Mouse (Mus musculus): ENCODE results near the gene Gm45713.
A peak's percentile ranks its signal among the peaks of the same experiment; 100 is the strongest.
"Not testable (repeated sequence)": the region's sequence is repeated elsewhere in the genome, so short reads cannot be mapped to it uniquely, and the experiment has no call there.

Gene Gm45713

DNA sequence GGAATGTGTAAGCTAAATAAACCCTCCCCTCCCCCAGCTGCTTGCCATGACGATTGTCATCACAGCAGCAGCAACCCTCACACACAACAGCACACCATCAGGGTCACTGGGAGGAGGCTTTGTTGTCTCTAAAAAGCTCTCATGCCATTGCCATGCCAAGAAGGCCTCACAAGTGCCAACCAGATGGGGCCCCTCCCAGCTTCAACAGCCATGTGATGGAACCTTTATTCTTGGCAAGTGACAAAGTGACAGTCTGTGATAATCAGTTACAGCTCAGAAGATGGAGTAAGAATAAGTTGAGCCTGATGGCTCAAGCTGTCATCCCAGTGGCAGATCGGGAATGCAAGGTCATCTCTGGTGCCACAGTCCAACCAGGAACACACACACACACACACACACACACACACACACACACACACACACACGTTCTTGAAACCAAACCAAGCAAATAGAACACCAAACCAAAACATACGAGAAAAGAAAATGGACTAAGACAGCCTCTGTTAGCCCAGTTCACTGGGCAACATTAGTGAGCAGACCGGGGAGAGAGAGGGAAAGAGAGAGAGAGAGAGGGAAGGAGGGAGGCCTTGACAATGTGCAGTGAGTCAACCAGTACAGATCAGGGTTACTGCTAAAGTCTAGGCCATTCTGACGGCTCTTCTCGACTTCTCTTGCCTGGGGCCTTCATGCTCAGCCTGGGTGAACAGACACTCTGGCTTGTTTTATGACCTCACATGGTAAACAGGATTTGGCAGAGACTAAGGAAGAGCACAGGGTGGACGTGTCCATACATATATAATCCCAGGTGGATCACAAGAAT is 4.1 kb upstream of the Gm45713 start:
- DNase-seq = no peak

DNA sequence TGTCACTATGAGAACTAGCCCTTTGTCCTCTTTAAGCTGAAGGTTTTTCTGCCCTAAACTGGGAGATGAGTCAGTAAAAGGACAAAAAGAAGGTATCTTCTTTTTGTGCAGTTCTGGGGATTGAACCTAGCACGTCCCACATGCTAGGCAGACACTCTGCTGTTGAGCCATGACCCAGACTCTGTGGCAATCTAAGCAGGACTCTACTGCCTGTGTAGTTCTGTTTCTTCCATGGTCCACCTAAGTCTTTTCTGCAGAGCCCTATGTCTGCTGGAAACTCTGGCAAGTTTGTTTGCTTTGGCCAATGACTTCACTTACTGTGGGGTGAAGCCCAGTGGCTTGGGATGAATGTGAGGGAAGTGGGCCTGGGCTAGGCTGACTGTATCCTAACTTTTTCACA is 2.4 kb upstream of the Gm45713 start:
- no peak for DNase-seq

DNA sequence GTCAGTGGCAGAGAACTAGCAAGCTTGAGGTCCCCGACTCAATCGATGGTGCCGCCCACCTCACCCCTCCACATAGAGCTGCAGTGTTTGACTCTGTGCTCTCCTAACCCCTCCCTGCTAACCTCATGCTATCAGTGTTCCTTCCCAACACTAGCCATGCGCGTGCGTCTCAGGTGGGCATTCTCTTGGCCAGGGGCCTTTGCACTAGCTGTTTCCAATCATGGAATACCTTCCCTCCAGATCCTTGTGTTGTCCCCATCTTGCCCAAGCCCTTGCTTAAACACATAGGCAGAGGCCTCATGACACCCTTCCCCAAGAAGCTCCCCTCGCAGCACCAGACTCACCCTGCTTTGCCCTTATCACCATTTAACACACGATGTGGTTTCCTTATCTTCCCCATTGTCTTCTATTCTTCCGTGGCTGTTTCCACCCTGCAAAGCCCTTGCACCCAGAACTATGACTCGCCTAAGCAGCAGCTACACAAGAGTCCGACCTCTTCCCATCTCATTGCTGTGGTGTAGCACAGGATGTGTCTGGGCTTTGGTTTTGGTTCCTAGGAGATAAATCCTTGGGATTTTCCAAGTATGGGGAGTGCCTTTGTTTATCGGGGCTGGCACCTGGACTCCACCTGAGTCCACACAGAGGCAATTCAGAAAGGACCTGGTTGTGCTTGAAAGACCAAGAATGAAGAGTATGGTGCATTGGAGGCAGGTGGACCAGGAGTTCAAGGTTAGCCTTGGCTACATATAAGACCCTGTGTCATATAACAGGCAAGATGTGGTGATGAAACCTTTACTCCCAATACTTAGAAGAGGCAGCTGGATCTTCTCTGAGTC is 1.4 kb upstream of the Gm45713 start:
- no peak for DNase-seq

DNA sequence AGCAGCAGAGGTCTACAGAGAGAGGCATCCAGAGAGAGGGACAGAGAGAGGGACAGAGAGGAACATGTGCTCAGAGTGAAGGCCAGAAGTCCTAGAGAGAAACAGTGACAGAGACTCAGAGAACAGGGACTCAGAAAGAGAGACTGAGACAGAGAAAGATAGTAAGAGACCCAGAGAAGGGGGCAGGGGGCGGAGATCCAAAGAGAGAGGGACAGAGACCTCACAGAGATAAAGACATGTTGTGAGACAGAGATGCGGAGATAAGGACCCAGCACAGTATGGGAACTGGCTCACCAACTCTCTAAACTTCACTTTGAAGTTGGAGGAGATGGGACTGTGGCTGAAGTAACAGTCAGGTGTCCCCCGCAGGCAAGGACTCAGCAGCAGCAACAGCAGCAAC is 661 bp downstream of the Gm45713 start:
- DNase-seq = no peak

DNA sequence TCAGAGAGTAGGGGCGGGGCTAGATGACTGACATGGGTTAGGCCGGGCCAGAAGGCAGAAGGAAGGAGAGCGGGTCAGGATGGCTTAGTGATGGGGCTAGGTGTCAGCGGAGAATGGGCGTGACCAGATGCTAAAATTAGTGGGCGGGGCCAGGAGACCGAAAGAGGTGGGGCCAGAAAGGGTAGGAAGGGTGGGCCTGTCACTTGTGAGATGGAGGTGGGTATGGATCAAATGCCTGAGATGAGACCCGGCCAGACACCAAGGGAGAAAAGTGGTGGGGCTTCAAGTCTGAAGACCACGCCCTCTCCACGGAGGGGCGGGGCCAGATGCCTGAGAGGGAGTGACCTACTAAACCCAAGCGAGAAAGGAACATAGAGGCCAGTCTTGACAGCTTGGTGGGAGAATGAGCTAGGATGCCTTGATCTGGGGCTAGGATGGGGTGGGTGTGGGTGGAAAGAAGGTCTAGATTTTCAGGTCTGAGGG is 1.4 kb downstream of the Gm45713 start:
- DNase-seq = no peak

DNA sequence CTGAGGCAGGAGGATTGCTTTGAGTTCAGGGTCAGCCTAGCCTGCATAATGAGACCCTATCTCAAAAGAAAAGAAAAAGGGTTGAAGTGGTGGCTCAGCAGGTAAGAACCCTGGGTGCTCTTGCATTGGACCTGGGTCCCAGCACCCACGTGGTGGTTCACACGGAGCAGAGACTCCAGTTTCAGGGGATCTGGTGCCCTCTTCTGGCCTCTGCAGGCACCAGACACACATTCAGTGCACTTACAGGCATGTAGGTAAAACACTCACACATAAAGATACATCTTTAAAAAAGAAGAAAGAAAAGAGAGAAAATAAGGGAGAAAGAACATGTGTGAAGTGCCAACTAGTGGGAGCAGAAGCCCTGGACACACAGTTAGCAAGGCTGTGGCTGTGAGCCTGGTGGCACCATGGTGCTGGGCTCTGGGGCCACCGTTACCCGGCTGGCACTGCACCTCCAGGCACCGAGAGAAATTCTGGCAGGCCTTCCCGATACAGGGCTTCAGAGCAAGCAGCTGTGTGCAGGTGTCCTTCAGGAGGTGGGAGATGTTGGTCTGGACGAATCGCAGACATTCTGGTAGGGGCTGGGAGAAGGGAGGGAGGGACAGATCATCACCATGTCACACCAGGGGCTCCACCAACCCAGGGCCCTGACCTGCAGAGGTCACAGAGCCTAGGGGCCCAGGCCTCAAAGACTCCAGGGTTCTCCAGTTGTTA is 2.4 kb downstream of the Gm45713 start:
- DNase-seq = no peak

DNA sequence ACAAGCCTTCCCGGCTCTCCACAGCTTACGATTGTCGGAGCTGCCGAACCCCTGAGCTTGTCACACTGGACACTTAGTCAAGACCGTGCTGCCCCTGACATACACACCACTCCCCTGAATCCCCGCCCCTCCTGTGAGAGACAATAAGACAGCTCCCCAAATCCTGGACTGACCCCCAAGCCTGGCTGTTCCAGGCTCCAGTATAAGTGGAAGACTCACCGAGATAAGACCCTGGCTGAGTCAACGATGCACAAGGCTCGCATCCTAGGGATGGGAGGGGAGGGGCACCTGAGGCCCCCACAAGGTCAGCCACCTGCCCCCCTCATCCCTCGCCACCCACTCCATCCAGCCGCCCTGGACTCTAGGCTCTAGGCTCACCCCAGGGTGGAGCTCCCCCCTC is 4.2 kb downstream of the Gm45713 start:
- no peak for DNase-seq

DNA sequence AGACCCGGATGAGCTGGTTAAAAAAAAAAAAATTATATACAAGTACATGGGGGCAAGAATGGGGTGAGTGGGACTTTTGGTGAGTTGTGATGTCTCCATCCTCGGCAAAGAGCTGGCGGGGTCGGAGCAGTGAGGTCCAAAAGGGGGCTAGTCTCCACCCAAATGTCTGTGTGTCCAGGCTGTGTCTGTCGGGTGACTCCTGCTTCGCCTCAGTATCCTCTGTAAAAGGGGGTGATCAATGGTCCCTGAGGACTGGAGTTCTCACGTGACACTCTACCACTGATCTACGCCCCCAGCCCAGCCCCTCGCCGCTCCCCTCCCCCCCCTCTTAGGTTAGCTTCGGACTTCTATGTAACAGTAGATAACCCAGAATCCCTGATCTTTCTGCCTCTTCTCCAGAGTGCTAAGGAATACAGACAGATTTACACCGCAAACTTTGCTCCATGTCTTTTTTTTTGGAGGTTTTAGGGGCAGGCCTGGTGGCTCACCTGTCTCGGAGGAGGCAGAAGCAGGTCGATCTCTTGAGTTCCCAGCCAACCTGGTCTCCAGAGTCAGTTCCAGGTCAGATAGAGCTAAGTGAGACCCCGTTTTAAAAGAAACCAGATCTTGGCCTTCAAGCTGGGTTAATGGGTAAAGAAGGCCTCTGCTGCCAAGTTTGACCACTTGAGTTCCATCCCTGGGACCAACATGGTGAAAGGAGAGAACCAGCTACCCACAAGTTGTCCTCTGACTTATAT is 6.1 kb downstream of the Gm45713 start:
- DNase-seq = no peak

DNA sequence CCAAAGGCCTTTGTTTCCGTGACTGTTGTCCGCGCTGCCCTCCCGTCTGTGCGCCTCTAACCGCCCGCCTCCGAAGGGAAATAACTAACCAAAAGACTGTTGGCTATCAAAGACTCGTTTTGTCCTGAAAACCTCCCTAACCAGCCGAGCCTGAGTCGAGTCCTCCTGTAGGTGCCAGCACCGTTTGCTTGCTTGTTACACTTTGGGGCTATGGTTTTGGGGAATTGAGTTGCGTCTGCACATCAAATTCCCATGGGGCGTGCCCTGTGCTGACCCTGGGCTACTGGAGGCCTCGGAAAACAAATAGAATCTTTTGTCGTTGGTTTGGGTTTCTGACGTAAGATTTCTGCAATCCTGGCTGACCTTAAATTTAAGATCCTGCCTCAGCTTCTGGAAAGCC is 6.7 kb downstream of the Gm45713 start:
- no peak for DNase-seq

DNA sequence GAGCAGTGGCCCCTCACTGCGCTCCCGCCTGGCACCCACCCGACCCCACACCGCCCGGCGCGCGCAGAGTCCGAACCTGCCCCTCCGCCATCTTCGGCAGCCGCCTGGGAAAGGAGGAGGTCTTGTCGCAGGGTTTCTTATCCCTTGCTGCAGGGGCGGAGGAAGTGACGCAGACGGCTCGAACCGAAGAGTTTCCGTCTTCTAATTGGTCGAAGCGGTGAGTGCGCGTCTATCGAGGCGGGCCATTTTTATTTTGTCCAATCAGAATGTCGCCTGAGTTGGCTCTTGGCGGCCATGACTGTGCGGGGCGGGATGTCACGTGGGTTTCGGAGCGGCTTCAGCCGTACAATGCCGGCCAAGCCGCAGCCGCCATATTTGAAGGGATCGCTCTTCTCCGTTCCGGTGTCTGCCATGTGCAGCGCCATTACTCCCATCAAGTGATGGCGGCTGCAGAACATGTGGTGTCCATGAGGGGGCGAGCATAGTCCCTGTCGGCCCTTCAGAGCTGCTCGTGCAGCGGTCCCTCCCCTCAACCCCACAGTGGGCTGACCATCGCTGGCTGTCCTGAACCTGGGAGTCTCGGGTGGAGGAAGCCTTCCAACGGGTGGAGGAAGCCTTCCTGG is 7.3 kb downstream of the Gm45713 start, which contains the start of gene Rpl13a:
Gene Rpl13a, minus strand, starts transcription at position 138 of the 623 bp plus-strand sequence.
- peak; percentile 100 for DNase-seq

DNA sequence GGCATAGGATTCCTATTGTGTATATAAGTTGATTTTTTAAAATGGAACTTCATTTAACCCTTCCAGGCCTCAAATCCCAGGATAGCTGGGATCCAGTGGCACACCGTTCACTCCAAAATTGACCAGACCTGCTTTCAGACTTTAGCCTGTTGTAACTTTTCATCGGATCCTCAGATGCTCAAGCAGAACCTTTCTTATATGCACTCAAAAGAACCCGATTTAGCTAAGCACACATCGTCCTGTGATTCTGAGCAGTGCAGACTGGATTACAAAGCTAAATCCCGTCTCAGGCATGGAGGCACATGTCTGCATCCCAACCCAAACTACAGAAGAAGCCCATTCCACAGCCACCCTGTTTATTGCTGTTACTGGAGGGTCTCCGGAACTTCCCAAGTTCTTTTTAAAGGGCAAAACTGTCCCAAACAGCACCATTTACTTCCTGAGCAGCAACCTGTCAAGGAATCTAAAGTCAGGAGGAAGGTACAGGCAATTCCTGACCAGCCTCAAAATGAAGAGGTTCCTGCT is 8.3 kb downstream of the Gm45713 start:
- no peak for DNase-seq

DNA sequence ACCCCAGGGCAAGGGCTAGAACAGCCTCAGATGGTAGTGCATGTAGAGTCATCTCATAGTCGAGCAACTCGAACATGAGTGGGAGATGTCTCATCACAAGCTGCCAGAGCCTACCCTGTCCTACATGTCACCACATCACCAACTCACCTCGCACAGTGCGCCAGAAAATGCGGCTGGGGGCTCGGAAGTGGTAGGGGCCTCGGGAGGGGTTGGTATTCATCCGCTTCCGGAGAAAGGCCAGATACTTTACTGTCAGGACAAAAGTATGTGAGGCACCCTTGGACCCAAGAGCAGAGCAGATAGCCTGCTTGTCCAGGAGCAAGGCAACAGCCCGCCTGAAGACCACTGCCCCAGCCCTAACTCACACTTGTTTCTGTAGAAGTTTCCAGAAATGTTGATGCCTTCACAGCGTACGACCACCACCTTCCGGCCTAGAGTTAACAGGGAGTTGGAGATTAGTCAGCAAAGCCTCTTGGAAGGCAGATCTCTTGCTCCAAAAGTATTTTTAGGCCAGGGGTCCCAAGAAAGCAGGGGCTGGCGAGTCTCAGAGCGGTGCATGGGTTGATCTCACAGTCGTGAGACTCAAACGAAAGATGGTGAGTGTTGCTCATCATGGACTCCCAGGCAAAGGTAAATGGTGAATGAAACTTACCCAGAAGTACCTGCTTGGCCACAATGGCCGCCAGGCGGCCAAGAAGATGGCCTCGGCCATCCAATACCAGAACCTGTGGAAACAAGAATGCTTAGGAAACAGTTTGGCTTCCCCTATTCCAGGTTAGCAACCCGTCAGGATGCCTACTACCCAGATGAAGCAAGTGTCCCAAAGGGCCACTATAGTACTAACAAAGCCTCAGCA is 9.0 kb downstream of the Gm45713 start:
- no peak for DNase-seq

DNA sequence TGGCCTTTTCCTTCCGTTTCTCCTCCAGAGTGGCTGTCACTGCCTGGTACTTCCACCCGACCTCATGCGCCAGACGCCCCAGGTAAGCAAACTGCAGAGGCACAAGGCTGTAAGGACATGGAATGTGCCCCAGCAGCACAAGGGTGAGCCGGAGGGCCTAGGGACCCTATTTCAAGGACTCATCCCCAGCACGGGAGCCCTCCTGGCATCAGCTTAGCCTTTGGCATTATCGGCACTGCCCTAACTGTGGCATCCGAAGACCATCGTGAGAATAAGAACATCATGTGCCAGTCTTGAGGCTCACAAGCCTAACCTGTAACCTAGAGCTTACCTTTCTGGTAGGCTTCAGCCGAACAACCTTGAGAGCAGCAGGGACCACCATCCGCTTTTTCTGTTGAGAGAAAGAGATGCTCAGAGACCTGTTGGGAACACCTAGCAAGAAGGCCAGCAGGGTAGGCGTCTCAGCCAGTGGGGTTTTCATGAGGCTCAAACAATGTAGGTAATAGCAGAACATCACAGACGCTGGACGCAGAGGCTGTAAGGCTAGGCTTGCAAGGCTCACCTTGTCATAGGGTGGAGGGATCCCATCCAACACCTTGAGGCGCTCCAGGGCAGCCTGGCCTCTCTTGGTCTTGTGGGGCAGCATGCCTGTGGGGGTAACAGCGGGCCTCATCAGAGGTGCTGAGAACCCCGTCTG is 9.7 kb downstream of the Gm45713 start:
- no peak for DNase-seq

DNA sequence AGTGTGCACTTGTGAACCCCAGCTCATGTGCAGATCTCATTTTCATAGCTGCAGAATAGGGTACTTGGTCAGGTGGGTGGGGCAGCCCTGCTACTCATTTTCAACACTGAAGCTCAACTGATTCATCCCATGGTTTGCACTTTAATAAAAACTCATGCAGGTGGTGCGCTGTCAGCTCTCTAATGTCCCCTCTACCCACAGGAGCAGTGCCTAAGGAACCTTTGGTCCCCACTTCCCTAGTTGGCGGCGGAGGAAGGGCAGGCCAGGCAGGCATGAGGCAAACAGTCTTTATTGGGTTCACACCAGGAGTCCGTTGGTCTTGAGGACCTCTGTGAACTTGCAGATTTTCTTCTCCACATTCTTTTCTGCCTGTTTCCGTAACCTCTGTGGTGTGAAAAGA is 10.4 kb downstream of the Gm45713 start:
- DNase-seq = not testable (repeated sequence)

DNA sequence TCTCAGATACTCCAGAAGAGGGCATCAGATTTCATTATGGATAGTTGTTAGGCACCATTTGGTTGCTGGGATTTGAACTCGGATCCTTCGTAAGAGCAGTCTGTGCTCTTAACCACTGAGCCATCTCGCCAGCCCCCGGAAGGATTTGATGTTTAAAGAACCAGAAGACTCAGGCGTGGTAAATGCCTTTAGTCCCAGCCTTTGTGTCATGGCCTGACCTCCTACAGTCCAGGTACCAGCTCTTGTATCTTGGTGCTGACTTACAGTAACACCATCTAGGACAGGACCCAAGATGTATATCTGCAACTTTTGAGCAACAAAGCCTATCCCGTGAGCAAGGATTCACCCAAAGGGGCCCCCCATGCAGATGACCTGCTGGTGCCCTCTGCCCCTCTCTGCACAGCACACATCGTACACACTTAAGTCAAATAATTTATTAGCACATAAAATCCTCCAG is 10.9 kb downstream of the Gm45713 start:
- DNase-seq = no peak

DNA sequence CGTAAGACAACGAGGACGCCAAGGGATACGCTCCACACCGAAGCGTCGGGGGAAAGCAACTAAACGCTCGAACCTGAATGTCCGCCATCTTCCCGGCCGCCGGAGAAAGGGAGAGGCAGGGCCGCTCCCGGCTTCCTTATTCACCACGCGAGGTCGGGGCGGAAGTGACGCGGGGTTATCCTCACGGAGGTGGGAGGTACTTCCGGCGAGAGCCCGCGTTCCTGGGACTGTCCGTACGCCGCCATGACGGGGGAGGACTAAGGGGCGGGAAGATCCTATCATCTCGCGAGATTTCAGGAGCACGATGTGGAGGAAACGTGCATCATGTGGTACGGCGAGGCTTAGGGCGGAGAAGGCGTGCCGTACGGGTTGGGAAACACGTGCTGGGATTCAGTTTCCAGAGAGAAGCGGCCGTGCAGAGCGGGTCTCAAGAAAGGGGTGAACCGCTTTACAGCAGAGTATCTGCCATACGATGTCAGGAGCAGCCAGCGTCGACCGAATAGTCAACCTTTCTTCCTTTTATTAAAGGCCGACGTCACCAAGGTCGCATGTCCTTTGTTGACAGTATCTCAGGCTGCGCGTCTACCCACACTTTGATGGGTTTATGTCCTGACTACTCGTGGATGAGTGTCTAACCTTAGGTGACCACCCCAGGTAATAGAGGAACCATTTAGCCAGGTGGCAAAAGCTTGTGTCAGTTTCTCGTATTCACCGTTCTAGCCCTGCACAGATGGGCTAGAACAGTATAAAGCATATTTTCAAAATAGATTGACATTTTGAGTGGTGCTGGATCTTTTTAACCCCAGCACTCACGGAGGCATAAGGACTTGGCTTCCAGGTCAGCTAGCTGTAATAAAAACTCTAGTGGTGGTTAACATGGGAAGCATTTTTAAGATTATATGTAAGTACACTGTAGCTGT is 11.5 kb downstream of the Gm45713 start, which contains the start of gene Rps11:
Gene Rps11, minus strand, starts transcription at position 216 of the 920 bp plus-strand sequence.
- DNase-seq = peak; percentile 99

DNA sequence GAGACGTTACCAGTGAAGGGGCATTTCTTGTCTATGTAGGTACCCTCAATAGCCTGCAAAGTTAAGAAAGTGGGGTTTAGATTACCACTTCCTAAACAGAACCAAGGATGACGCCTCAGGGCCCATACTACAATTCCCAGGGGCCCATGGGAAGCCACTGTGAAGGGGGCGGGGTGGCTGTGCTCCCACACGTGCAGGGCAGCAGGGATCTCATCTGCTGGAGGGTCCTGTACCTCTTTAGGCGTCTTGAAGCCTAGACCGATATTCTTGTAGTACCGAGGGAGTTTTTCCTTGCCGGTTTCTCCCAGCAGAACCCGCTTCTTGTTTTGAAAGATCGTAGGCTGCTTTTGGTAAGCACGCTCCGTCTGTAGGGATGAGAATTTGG is 12.9 kb downstream of the Gm45713 start:
- DNase-seq = no peak

DNA sequence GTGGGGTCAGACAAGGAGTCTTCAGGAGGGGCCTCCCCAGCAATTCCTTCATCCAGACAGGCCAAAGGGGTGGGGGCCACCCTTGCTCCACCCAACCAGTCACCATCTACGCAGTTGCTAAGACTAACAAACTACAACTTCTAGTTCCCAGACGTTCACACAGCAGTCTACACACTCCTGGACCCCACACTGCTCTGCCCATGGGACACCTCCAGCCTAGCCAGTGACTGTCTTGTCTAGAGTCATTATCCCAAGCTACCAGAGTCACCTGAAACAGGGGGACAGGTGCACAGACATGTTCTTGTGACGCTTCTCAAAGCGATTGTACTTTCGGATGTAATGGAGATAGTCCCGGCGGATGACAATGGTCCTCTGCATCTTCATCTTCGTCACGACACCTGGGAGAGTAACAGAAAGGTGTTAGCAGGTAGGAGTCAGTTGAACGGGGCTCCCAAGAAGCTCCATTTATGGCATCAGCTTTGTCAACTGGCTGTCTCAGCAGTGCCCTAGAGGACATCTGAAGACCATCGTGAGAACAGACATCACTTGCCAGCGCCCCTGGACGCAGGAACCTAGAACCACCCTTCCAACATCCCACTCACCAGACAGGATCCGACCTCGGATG is 13.4 kb downstream of the Gm45713 start:
- no peak for DNase-seq

All from right cerebral cortex, adult 18-20 months (tissue).